Mouse (Mus musculus) thymus, adult 2 months (tissue): ENCODE data around the gene Serpina1c.
"Not testable (repeated sequence)": the region's sequence is repeated elsewhere in the genome, so short reads cannot be mapped to it uniquely, and the experiment has no call there.

ENCODE experiments used
- CTCF ChIP-seq: fragments of 200-500 bp; IDR thresholded peaks from 2 replicates; pipeline ENCODE4 v1.5.1; 2012; ENCODE audit warnings: mild to moderate bottlenecking, control low read depth, low read length, moderate library complexity, borderline replicate concordance; ENCODE audit not compliant: control insufficient read depth, poor library complexity, insufficient read depth; ENCODE audit errors: extremely low read depth
- POLR2A ChIP-seq: fragments of 200-500 bp; IDR thresholded peaks from 2 replicates; pipeline ENCODE4 v1.6.1; 2012; ENCODE audit warnings: mild to moderate bottlenecking, low read length, control low read depth, moderate library complexity; ENCODE audit not compliant: control insufficient read depth, poor library complexity, insufficient read depth; ENCODE audit errors: extremely low read depth

GRCm38 (mm10) chr12:103904837-103905340 lies at the start of gene Serpina1c:
- TF ChIP-seq POLR2A, CTCF: not testable (repeated sequence)
